Mouse (Mus musculus) adrenal gland, adult 2 months (tissue): ENCODE data around the gene Dld. TPM values are rescaled to one million over a fixed set of nuclear protein-coding genes. Genes with fewer than 3 reads are reported as not detected.
A peak's percentile ranks its signal among the peaks of the same experiment; 100 is the strongest.

Experiments
- DNase-seq: peaks from one replicate; pipeline ENCODE4 v3.0.0; 2021
- polyA plus RNA-seq: library from polyadenylated mRNA; depleted of rRNA; stranded (reverse); fragments of >200 nt; gene quantifications from 2 replicates; pipeline ENCODE4 v1.2.3, GENCODE M21; 2012
- total RNA-seq, 2 experiments: library from RNA; stranded (reverse); gene quantifications; 2 replicates each; pipeline ENCODE4 v1.2.3; 2021

Gene Dld
- total and polyA plus RNA-seq, 3 experiments, result 7.6 to 322 (median 262) TPM

DNA sequence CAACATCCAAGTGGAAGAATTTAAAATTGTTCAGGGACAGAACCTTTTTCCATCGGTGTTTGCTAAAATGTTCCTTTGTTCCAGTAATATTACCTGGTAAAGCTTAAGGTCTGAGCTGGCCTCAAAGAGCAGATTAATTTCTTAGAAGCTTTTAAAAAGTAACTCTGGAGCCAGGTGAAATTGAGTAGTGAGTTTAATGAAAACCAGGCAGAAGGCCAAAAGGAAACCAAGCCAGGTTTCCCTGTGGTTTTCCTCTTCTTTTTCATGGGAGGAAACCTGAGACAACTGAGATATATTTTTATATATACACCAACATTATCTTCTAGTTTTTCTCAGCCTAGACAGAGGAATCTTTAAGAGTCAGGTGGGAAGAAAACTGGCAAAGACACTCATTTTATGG lies 29.7 kb downstream of the Dld start:
- no peak for DNase-seq

DNA sequence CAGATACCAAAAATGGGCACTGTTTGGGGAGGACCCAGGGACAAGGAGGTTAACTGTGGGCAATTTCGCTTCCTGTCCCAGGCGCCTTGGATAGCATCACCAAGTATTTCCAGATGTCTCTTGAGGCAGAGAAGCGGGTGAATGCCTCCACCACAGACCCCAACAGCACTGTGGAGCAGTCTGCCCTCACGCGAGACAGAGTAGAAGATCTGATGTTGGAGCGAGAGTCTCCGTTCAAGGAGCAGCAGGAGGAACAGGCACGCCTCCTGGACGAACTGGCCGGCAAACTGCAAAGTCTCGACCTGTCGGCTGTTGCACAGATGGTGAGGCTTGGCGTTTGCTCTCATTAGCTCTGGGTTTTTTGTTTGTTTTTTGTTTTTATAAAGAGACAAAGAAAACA lies 30.4 kb downstream of the Dld start:
- no peak for DNase-seq

DNA sequence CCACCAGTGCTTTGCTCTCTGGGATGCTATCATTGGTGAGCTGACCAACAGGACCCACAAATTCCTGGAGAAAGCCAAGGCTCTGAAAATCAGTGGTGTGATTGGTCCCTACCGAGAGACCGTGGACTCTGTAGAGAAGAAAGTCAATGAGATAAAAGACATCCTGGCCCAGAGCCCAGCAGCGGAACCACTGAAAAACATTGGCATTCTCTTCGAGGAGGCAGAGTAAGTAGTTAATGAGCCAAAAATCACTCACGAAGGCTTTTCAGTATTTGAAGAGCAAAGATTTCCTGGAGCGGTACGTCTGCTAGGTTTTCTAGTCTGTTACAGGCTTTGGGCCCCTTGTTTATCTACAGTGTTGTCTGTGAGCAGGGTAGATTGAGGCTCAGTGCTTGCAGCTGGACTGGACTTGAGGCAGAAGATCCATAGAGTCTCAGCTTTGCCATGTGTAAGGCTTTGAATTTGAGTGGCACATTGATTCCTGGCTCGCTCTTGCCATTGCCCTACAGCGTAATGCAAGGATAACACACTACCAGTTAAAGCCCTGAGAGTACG lies 32.8 kb downstream of the Dld start:
- DNase-seq, result peak; percentile 66

DNA sequence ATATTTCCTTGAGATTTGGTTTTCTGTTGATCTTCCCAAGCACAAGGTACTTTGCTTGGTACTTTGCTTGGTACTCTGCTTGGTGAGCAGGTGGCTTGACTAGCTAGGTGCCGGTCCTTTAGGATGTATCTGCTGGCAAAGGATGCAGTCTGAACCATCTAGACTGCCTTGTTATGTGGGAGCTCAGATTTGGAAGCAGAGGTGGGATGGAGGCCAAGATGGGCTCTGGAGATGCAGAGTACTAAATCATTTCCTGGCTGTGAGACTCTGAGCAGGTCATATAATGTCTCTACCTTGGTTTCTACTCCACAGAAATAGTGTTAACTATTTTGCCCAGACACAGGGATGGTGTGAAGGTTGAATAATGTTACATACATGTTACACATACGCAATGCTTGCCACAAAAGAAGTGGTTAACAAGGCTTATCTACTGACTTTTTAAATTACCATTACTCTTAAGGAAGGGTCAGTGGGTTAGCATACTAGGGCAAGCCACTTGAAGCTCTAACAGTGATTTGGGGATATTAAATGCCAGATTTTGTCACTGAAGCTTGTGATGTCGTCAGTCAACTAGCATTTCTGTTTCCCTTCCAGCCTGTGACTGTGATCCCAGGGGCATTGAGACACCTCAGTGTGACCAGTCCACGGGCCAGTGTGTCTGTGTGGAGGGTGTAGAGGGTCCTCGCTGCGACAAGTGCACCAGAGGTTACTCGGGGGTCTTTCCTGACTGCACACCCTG lies 33.4 kb downstream of the Dld start:
- no peak for DNase-seq

DNA sequence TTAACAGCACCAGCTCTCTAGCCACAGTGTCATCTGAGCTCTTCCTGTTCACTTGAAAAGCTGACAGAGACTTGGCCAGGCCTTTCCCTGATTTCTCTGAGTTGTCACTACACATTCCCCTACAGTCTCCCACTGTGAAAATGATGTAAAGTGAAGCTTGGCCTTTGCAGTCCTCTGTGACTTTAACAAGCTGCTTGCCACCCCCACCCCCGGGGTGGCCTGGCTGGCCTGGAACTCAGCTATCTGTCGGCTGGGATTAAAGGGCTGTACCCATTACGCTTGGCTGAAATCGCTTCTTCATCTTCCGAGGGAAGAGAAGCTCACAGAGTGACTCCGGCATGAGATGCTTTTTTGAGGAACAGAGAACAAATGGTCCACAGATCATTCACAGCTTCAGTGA lies 35.3 kb downstream of the Dld start:
- DNase-seq, result no peak

DNA sequence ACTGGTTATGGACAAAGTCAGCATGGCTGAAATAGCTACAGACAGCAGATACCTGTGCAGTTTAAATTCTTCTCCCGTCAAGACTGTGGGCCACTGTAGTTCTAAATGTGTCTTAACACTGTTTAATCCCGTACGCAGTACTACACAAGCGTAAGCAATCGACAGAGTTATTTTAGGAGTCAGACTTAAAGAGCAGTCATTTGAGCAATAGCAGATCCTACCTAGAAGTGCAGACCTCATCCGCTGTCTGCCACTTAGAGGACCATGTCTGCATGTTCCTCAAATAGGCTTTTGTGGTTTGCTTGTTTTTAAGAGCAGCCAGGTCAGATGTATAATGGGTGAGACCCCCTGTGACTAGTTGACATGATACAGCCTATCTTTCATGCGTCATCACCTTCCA lies 36.9 kb downstream of the Dld start:
- DNase-seq, result no peak

DNA sequence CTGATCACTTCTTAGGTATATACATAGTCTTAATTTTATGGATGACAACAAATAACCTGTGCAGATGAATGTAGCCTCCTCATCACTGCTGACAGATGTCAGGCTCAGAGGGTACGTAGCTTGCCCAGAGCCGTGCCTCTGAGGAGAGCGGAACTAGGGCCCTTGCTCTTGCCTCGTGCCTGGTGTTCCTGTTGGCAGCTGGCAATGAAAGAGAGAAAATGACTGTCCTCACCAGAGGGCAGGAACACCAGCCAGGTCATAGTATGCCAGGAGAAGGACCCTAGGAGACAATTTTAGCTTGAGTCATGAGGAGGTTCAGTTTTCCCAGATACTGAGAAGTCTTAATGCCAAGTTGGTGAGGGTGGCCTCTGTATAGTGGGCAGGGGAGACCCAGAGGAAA lies 38.1 kb downstream of the Dld start:
- no peak for DNase-seq

DNA sequence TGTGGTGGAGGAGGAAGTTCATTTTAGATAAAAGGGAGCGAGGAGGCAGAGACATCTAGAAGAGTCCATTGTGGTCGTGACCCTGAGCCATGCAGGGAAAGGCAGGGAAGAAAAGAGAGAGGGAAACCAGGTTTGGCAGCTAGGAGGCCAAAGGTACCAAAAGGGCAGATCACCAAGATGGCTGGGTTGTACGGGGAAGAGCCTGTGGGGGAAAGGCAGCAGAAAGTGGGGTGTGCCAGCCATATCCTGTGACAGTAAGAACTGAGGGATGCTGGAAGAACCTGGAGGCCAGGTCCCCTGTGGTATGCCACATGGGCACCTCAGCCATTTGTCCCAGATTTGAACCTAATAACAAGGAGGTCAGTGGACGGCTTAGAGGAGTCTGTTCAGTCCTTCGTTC lies 39.0 kb downstream of the Dld start:
- DNase-seq, result no peak

DNA sequence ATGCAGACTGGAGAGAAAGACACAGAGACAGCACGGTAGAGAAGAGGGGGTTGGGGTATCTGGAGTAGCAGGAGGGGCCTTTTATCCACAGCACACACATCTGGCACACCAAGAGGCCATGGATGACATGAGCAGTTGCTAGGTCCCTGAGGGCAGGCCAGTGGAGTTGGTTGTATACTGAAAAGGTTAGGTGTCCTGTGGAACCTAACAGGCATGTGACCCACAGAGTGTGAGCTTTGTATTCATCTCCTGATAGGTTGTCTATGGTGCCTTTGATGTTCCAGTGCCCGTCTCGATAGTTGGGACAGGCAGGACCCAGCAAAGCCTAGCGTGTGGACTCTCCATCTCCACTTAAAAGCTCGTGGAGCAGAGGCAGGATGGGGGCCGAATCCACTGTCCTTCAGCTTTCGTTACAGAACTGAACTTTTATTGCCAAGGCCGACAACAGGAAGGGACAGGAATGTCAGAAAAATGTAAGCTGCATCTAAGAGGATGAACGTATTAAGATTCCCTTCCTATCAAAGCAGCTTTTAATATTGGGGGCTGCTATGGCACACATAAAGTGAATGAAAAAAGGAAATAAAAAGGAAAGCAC lies 39.5 kb downstream of the Dld start:
- peak; percentile 36 for DNase-seq

DNA sequence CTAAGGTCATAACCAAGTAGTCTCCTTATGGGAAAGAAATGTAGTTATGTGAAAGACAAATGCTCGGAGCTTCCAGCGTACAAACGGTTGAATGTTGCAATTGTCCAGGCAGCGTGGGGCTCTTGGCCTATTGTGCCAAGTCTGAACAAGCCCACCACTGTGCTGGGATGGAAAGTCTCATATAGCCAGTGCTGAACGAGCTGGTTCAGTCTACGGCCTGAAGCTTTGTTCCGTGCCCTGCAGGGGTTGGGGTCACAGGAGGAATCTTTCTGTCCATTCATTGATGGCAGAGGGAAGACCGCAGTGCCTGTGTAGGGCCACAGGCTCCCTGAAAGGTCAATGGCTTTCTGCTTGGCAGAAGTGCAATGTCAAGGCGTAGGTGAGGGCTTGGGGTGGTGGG lies 40.6 kb downstream of the Dld start:
- no peak for DNase-seq

DNA sequence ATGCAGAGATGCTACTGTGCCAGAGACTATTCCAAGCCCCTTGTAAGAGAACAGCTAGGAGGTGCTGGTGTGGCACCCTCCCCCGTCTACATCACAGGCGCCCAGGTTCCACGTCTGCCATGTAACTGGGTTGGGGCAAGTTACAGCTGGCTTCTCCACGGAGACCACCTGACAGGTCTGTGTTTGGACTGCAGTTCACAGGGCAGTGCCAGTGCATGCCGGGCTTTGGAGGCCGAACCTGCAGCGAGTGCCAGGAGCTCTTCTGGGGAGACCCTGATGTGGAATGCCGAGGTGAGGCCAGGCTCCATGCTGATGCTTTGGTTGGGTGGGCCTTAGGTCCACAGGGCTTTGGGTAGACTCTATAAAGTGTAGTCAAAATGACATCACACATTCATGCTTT lies 43.5 kb downstream of the Dld start:
- no peak for DNase-seq

DNA sequence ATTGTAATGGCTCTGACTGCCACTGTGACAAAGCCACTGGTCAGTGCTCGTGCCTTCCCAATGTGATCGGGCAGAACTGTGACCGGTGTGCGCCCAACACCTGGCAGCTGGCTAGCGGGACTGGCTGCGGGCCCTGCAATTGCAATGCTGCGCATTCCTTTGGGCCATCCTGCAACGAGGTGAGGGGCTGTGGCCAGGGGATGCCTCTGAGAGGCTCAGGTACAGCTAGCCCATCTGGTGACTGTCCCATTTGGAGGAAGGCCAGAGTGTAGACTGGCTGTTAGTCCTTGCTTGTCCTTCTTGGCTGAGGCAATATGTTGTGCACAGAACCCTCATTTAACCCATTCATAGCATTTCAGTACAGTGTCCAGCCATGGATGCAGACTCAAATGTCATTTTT lies 44.2 kb downstream of the Dld start:
- DNase-seq, result no peak

DNA sequence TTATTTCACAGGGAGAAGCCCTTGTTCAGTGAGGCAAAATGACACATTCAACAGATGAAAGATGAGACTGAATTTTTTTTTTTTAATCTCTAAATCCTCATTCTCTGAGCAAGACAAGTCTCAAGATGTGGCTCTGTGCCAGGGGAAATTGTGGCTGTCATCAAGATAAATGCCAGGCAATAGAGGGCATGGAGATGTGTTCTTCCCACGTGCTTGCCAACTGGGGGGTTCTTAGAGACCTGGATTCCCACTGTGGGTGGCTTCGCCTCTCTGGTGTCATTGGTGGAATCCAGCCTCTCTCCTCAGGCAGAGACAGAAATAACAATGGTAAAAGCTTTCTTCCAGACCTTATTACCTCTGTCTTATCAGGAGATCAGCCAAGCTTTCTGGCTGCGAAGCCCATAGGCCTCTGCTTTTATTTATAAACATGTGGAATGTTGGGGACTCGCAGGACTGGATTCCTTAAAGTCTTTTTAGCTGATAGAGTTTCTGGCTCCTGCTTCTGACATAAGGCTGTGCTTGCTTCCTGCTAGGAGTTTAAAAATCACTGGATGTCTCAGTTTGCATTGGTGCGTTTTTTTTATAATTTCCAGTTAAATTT lies 45.1 kb downstream of the Dld start:
- DNase-seq, result peak; percentile 63

DNA sequence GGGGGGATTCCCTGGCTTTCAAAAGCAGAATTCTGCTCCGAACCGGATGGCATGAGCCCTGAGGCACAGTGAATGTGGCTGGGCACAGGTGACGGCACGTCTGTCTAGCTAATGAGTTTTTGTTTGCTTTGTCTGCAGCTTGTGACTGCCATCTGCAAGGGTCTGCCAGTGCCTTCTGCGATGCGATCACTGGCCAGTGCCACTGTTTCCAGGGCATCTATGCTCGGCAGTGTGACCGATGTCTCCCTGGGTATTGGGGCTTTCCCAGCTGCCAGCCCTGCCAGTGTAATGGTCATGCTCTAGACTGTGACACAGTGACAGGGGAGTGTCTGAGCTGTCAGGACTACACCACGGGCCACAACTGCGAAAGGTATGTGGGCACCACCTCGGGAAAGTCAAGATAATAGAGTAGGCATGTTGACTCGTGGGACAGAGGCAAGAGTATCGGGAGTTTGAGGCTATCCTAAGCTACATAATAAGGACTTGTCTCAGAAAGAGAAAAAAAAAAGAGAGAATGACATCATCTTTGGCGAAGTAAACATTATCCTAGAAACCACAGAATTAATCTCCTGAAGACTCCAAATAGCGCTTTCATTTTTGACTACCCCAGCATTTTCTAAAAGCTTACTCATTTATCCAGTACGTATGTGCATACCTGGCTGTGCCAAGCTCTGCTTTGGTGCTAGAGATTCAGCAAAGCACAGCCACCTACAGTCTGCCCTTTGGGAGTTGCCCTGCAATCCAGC lies 48.3 kb downstream of the Dld start:
- DNase-seq, result peak; percentile 47

DNA sequence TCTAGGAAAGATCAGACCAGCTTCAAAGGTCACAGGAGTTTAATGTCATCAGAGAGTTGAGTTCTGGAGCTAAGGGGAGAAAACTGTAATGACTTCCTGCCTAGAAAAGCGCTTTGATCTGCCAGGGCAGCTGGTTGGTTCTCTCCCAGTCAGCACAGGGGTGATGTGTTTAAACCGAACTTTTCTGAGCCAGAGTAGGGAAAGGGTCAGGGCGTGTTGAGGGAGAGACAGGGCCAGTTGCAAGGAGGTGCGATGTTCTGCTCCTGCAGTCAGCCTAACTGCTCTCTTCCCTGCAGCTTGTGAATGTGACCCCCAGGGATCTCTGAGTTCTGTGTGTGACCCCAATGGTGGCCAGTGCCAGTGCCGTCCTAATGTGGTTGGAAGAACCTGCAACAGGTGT lies 49.0 kb downstream of the Dld start:
- DNase-seq, result peak; percentile 56

DNA sequence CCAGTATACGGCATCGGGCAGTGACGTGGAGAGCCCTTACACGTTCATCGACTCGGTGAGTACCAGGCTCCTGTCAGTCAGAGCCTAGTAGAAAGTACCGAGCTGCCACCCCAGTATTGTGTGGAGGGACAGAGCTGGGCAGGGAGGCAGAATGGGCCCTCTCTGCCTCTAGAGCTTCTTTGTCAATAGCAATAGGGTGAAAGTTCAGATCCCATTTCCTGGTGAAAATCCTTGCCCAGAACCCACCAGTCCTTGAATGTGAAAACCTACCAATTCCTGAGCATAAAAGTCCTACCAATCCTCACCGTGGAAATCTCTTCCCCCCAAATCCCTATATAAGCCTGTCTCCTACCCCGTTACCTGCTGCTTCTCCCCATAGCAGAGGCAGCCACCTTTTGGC lies 51.0 kb downstream of the Dld start:
- DNase-seq, result no peak

DNA sequence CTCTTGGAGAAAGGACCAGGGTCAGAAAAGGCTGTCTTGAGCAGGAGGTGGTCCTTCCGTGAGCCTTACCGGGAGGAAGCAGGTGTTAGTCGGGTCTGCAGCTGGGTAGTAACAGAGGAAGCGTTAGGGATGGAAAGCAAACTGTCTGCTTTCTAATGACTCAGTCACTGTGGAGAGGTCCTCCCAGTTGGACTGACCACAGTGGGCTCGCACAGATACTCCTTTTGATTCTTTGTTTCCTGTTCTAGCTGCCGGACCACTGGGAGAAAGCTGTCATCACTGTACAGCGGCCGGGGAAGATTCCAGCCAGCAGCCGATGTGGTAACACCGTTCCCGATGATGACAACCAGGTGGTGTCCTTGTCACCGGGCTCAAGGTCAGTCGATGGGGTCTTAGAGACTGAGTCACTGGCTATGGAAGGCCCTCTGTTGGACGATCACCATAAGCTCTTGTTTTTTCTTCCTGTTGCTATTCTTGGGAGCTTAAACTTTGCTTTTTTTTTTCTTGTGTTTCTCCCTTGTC lies 51.5 kb downstream of the Dld start:
- DNase-seq, result peak; percentile 89

DNA sequence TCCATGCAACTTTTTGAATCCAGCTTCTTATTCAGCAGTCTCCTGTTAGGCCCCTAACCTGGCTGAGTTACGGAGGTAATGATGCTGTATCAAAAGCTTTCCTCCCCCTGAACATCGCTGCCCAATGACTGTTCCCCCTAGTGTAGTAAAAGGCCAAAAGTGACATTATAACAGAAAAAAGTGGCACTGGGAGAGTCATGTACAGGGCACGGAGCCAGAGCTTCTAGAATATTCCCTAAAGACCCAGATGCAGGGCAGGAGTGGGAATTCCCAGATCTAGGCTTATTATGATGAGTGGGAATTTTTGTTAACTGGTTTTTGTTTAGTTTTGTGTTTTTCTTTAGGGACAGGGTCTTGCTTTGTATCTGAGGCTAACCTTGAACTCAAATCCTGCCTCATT lies 52.1 kb downstream of the Dld start:
- DNase-seq, result no peak

DNA sequence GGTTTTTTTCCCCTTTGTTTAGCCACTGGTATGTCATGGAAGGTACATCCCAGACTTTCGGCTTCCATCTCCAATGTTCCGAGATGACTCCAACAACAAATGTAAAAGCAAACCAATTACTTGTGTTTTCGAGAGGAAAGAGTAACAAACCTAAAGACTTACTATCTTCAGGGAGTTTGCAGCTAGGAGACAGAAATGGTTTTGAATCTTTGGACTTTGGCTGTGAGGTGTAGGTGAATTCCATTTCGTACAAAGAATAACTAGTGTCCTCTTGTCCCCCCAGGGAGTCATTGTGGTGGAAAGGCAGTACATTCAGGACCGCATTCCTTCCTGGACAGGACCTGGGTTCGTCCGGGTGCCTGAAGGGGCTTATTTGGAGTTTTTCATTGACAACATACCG lies 52.7 kb downstream of the Dld start:
- no peak for DNase-seq

DNA sequence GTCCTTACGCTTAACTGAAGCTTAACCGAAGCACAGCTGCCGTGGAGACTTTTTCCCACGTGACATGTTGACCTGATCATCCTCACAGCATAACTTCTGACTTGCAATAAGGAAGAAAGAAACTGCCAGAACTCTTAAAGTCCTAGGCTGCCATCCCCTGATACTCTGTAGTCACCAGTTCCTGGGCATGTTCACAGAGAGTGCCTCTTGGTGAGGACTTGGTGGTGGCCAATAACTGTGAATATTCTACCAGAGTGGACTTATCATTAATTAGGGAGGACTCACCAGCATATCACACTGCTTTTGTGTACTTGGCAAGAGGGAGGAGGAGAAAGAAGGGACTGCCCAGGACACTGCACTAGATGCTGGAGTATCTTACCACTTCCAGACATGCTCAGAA lies 53.1 kb downstream of the Dld start:
- no peak for DNase-seq

DNA sequence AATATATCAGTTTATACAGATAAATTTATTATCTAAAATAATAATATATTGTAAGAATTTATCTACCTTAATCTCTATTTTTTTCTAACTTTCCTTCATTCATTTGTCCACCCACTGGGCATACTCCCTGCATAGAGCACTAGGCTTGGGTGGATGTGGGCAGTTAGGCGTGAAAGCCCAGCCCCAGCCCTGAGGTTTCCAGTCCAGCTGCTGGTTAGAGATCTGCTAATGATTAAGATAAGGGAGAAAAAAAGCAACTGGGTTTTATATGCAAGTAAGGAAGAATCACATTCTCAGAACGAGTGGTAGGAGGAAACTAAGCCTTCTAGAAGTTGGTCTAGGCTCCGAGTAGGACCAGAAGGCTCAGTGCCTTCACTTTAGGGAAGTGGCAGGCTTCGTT lies 55.2 kb downstream of the Dld start:
- no peak for DNase-seq

DNA sequence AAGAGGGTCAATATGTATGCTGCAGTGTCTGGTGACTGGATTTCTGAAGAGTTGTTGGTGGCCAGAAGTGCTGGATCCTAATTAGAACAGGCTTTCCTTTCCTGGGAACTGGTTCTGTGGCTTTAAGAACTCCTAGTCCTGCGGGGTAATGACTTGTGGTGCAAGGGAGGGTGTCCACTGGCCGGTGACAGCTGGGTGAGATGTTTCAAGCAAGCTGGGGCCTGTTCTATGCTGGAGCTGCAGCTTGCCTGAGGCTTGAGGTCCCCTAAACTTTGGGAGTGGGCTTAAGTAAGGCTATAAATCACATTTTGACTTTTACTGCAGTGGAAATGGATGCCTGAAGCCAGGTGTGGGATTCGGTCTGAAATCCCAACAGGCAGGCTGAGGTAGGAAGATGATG lies 55.7 kb downstream of the Dld start:
- no peak for DNase-seq

DNA sequence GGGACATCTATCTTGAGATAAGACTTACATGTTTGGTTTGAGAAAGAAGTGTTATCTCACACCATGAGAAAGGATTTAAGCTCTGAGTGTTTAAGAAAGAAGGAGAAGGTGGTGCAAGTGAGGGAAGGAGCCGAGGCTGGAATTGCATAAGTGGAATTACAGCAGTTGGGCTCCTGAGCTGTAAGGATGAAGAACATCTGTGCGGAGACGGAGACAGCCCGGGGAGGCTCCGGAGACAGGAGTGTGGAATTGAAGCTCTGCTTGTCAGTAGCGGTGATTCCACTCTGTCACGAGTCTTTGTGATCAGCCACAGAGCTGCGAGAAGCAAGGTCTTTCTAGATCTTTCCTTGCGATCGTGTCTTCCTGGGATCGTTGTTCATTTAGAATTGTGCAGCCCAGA lies 56.3 kb downstream of the Dld start:
- no peak for DNase-seq
